Mouse (Mus musculus) liver, embryonic 12.5 days (tissue): Measurements from ENCODE around the gene Nmnat2. TPM values are rescaled to one million over a fixed set of nuclear protein-coding genes. Genes with fewer than 3 reads are reported as not detected.

Source experiments
- ATAC-seq: fragments of 200-750 bp; cut with Nextera tagmentation; 2 replicates; pipeline ENCODE4 v1.8.0; 2017; ENCODE audit warnings: moderate number of reproducible peaks, mild to moderate bottlenecking, moderate library complexity
- H3K27ac ChIP-seq: fragments of 300-500 bp; sonication (generic); 2 replicates; pipeline ENCODE4 v1.5.1; 2016; ENCODE audit warnings: mild to moderate bottlenecking
- H3K27me3 ChIP-seq: fragments of 300-500 bp; sonication (generic); replicated peaks from 2 replicates; pipeline ENCODE4 v1.6.1; 2016; ENCODE audit warnings: mild to moderate bottlenecking, moderate library complexity
- H3K36me3 ChIP-seq: fragments of 300-500 bp; sonication (generic); 2 replicates; pipeline ENCODE4 v1.6.1; 2016; ENCODE audit warnings: mild to moderate bottlenecking, moderate library complexity
- H3K4me1 ChIP-seq: fragments of 300-500 bp; sonication (generic); 2 replicates; pipeline ENCODE4 v1.6.1; 2016
- H3K4me2 ChIP-seq: fragments of 300-500 bp; sonication (generic); 2 replicates; pipeline ENCODE4 v1.6.1; 2016; ENCODE audit warnings: mild to moderate bottlenecking, moderate library complexity
- H3K4me3 ChIP-seq: fragments of 300-500 bp; sonication (generic); 2 replicates; pipeline ENCODE4 v1.5.1; 2016; ENCODE audit warnings: mild to moderate bottlenecking, moderate library complexity
- H3K9ac ChIP-seq: fragments of 300-500 bp; sonication (generic); 2 replicates; pipeline ENCODE4 v1.6.1; 2016; ENCODE audit warnings: mild to moderate bottlenecking, moderate library complexity
- H3K9me3 ChIP-seq: fragments of 300-500 bp; sonication (generic); replicated peaks from 2 replicates; pipeline ENCODE4 v1.6.1; 2016; ENCODE audit warnings: mild to moderate bottlenecking, moderate library complexity
- WGBS: fragments of 180-500 bp; shearing (Covaris S2); methylation state at CpG from one replicate; pipeline ENCODE4 v1.1.7; 2016; ENCODE audit not compliant: insufficient replicate concordance; 5-methylcytosine and 5-hydroxymethylcytosine counted together
- polyA plus RNA-seq: library from polyadenylated mRNA; unstranded; fragments of >200 nt; fragmentation: Nextera tagmentation; extraction: Ambion mirVana; gene quantifications from 2 replicates; pipeline ENCODE4 v1.2.1, GENCODE M21; 2016

The Nmnat2 gene
- polyA plus RNA-seq, 1 experiment from 2014 or later, result not detected

DNA sequence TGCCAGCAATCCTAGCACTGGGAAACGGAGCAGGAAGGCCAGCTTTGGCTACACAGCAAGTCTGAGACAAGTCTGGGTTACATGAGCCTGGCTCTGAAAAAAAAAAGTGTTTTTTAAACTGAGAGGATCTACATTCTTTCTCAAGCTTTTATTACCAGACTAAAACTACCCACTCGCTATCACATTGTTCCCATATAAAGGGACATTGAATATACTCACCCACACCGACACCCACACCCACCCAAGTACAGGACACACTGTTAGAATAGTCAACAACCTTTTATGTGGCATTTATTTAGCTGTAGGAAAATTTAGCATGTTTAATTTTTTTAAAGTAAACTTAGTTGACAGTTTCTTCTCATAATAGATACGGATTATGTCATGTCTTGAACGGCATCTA, 35.3 kb downstream of the Nmnat2 start:
- no peak overlapping the region for H3K9ac ChIP-seq
- H3K9me3 ChIP-seq, result no peaks in the 10 kb centered on the region
- no peak overlapping the region for H3K4me2 ChIP-seq
- no peaks in the 10 kb centered on the region for H3K36me3 ChIP-seq
- H3K4me3 ChIP-seq, result no peak overlapping the region
- no peak for ATAC-seq
- 84% methylated on average over 5 of the region's 5 CpGs for WGBS
- H3K4me1 ChIP-seq, result no peaks in the 10 kb centered on the region
- no peak overlapping the region for H3K27ac ChIP-seq
- no peaks in the 10 kb centered on the region for H3K27me3 ChIP-seq

DNA sequence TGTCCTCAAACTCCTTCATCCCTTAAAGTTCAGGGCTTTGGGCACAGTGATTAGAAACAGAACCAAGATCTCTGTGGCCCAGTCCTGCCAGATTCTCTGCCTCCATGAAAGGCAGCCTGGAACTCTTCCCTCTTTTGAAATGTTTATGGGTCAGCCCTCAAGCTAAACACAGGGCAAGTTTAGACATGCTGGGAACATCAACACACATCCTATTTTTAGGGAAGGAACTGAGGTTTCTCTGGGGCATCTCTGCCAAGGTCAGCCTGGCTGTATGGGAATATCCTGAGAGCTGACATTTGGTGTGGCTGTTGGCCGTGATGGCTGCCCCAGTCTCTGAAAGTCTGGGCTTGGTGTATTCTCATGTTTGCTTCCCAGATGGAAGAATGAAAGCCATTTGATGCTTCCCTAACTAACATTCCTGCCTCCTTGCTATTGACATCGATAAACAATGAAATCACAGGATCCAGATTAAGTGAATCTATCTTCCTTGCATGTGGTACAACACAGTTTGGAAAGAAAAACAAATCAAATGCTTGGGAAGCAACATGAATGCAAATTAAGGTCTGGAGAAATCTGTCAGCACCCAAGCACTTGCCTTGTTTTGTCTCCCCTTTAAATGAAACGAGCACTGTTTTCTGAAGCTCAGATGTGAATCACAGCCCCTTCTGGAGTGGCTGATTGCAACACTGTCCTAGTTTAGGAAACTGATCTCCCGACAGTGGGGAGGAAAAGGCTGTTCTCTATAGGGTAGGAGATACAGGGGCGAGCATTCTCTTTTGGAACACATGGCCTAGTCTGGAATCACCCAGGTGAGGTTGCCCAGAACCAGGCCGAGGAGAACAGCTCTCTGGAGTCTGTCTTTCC, 37.7 kb downstream of the Nmnat2 start:
- H3K4me1 ChIP-seq, result no peaks in the 10 kb centered on the region
- H3K27me3 ChIP-seq, result no peaks in the 10 kb centered on the region
- no peak overlapping the region for H3K9ac ChIP-seq
- ATAC-seq, result no peak
- H3K36me3 ChIP-seq, result no peaks in the 10 kb centered on the region
- WGBS, result 40% methylated on average over 6 of the region's 6 CpGs
- no peak overlapping the region for H3K4me2 ChIP-seq
- H3K27ac ChIP-seq, result no peak overlapping the region
- H3K4me3 ChIP-seq, result no peak overlapping the region
- H3K9me3 ChIP-seq, result no peaks in the 10 kb centered on the region

- 60% methylated on average over 6 of the region's 6 CpGs for WGBS
- H3K27me3 ChIP-seq, result no peaks in the 10 kb centered on the region
- ATAC-seq, result no peak
- no peaks in the 10 kb centered on the region for H3K9me3 ChIP-seq
- no peaks in the 10 kb centered on the region for H3K4me1 ChIP-seq
- H3K4me2 ChIP-seq, result no peak overlapping the region
- H3K27ac ChIP-seq, result no peak overlapping the region
- H3K36me3 ChIP-seq, result no peaks in the 10 kb centered on the region
- no peak overlapping the region for H3K4me3 ChIP-seq
- no peak overlapping the region for H3K9ac ChIP-seq
These were observed 39.0 kb downstream of the Nmnat2 start for GRCm38 (mm10) chr1:152993803-152994202.

DNA sequence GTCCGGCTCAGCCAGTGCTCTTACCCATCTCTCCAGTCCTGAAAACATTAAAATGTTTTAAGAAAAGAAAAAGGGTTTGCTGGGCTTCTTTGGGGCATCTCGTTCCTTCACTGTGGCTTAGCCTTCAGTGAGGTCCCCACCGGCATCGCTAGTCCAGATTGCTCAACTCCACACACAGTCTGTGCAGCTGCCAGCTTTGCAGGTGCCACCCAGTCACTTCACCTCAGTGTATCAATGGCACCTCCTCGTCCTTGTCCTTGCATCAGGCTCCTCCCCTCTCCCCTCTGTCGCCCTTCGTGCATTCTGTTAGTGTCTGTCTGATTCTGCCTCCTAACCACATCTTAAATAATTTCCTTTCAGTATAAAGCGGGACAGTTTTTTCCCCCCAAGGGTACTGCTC, 45.2 kb downstream of the Nmnat2 start:
- Histone ChIP-seq H3K4me2 (no peak overlapping the region), H3K36me3 (no peaks in the 10 kb centered on the region), H3K27ac (no peak overlapping the region), H3K4me1 (no peaks in the 10 kb centered on the region), H3K4me3 (no peak overlapping the region), H3K9me3 (no peaks in the 10 kb centered on the region), H3K27me3 (no peaks in the 10 kb centered on the region), H3K9ac (no peak overlapping the region)
- WGBS, result 73% methylated on average over 8 of the region's 8 CpGs
- ATAC-seq, result no peak

- Histone ChIP-seq H3K4me3 (no peak overlapping the region), H3K4me1 (no peaks in the 10 kb centered on the region), H3K9ac (no peak overlapping the region), H3K27me3 (no peaks in the 10 kb centered on the region), H3K9me3 (no peaks in the 10 kb centered on the region), H3K36me3 (no peaks in the 10 kb centered on the region), H3K4me2 (no peak overlapping the region), H3K27ac (no peak overlapping the region)
- 61% methylated on average over 6 of the region's 6 CpGs for WGBS
- no peak for ATAC-seq
These were observed 45.9 kb downstream of the Nmnat2 start for GRCm38 (mm10) chr1:153000486-153001228.

GRCm38 (mm10) chr1:153002295-153003050, 47.7 kb downstream of the Nmnat2 start:
- 64% methylated on average over 11 of the region's 11 CpGs for WGBS
- Histone ChIP-seq H3K4me1 (no peaks in the 10 kb centered on the region), H3K4me3 (no peak overlapping the region), H3K9ac (no peak overlapping the region), H3K36me3 (no peaks in the 10 kb centered on the region), H3K9me3 (no peaks in the 10 kb centered on the region), H3K27me3 (no peaks in the 10 kb centered on the region), H3K4me2 (no peak overlapping the region), H3K27ac (no peak overlapping the region)
- ATAC-seq, result no peak

GRCm38 (mm10) chr1:153004472-153004871, 49.7 kb downstream of the Nmnat2 start:
- Histone ChIP-seq H3K4me2 (no peak overlapping the region), H3K9me3 (no peaks in the 10 kb centered on the region), H3K4me3 (no peak overlapping the region), H3K36me3 (no peaks in the 10 kb centered on the region), H3K4me1 (no peaks in the 10 kb centered on the region), H3K27me3 (no peaks in the 10 kb centered on the region), H3K27ac (no peak overlapping the region), H3K9ac (no peak overlapping the region)
- no peak for ATAC-seq
- 75% methylated on average over 2 of the region's 2 CpGs for WGBS

- H3K9ac ChIP-seq, result no peak overlapping the region
- H3K27me3 ChIP-seq, result no peaks in the 10 kb centered on the region
- H3K4me1 ChIP-seq, result no peaks in the 10 kb centered on the region
- WGBS, result 56% methylated on average over 5 of the region's 5 CpGs
- H3K27ac ChIP-seq, result no peak overlapping the region
- H3K4me3 ChIP-seq, result no peak overlapping the region
- ATAC-seq, result no peak
- no peaks in the 10 kb centered on the region for H3K9me3 ChIP-seq
- H3K36me3 ChIP-seq, result no peaks in the 10 kb centered on the region
- H3K4me2 ChIP-seq, result no peak overlapping the region
These were observed 51.3 kb downstream of the Nmnat2 start for GRCm38 (mm10) chr1:153006054-153006453.

- Histone ChIP-seq H3K36me3 (no peaks in the 10 kb centered on the region), H3K9ac (no peak overlapping the region), H3K4me3 (no peak overlapping the region), H3K27ac (no peak overlapping the region), H3K4me2 (no peak overlapping the region), H3K27me3 (no peaks in the 10 kb centered on the region), H3K4me1 (no peaks in the 10 kb centered on the region), H3K9me3 (no peaks in the 10 kb centered on the region)
- no peak for ATAC-seq
- WGBS, result 56% methylated on average over 4 of the region's 4 CpGs
These were observed 52.0 kb downstream of the Nmnat2 start for GRCm38 (mm10) chr1:153006761-153007160.

DNA sequence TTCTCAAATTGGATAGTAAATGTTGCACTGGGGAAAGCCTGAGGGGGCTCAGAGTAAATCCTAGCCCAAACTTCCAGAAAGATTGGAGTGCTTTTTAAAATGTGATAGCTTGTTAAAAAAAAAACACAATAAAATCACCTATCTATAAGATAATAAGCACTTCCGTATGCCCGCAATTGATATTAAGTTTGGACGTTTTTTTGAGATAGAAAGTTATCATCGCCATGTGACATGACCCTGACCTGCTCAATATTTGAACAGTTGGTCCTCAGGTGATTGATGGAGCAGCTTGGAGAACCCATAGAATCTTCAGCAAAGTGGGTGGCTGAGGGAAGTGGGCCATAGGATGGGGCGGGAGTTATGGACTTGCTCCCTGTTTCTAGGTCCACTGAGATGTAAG, 52.5 kb downstream of the Nmnat2 start:
- no peaks in the 10 kb centered on the region for H3K9me3 ChIP-seq
- no peak overlapping the region for H3K4me3 ChIP-seq
- no peak overlapping the region for H3K27ac ChIP-seq
- no peaks in the 10 kb centered on the region for H3K4me1 ChIP-seq
- H3K9ac ChIP-seq, result no peak overlapping the region
- WGBS, result 72% methylated on average over 5 of the region's 5 CpGs
- no peaks in the 10 kb centered on the region for H3K36me3 ChIP-seq
- H3K4me2 ChIP-seq, result no peak overlapping the region
- no peaks in the 10 kb centered on the region for H3K27me3 ChIP-seq
- ATAC-seq, result no peak

- Histone ChIP-seq H3K4me3 (no peak overlapping the region), H3K27me3 (no peaks in the 10 kb centered on the region), H3K27ac (no peak overlapping the region), H3K4me2 (no peak overlapping the region), H3K4me1 (no peaks in the 10 kb centered on the region), H3K36me3 (no peaks in the 10 kb centered on the region), H3K9me3 (no peaks in the 10 kb centered on the region), H3K9ac (no peak overlapping the region)
- WGBS, result 61% methylated on average over 6 of the region's 6 CpGs
- no peak for ATAC-seq
These were observed 53.0 kb downstream of the Nmnat2 start for GRCm38 (mm10) chr1:153007824-153008223.

GRCm38 (mm10) chr1:153009338-153009737, 54.5 kb downstream of the Nmnat2 start:
- Histone ChIP-seq H3K4me2 (no peak overlapping the region), H3K4me1 (no peaks in the 10 kb centered on the region), H3K36me3 (no peaks in the 10 kb centered on the region), H3K4me3 (no peak overlapping the region), H3K9me3 (no peaks in the 10 kb centered on the region), H3K9ac (no peak overlapping the region), H3K27ac (no peak overlapping the region), H3K27me3 (no peaks in the 10 kb centered on the region)
- no peak for ATAC-seq
- 65% methylated on average over 9 of the region's 9 CpGs for WGBS
